Mouse (Mus musculus) midbrain, embryonic 14.5 days (tissue): ENCODE data around the gene Olfr1383. TPM values are rescaled to one million over a fixed set of nuclear protein-coding genes. Genes with fewer than 3 reads are reported as not detected.
A peak's percentile ranks its signal among the peaks of the same experiment; 100 is the strongest.
"Not testable (repeated sequence)": the region's sequence is repeated elsewhere in the genome, so short reads cannot be mapped to it uniquely, and the experiment has no call there.

ENCODE experiments used
- ATAC-seq: fragments of 200-750 bp; cut with Nextera tagmentation; 2 replicates; pipeline ENCODE4 v1.8.0; 2017; ENCODE audit warnings: moderate number of reproducible peaks, moderate library complexity; ENCODE audit not compliant: low FRiP score, low TSS enrichment
- DNase-seq: peaks from one replicate; pipeline ENCODE4 v3.0.0-alpha.2; 2015
- H3K27ac ChIP-seq: fragments of 300-500 bp; sonication (generic); replicated peaks from 2 replicates; pipeline ENCODE4 v1.5.1; 2014; ENCODE audit warnings: mild to moderate bottlenecking, low read depth, low read length, moderate library complexity
- H3K27me3 ChIP-seq: fragments of 300-500 bp; sonication (generic); 2 replicates; pipeline ENCODE4 v1.6.1; 2014; ENCODE audit warnings: low read length, control low read depth, mixed read lengths; ENCODE audit not compliant: control insufficient read depth, insufficient read depth
- H3K36me3 ChIP-seq: fragments of 300-500 bp; sonication (generic); 2 replicates; pipeline ENCODE4 v1.6.1; 2014; ENCODE audit warnings: low read length, control low read depth; ENCODE audit not compliant: control insufficient read depth, insufficient read depth
- H3K4me1 ChIP-seq: fragments of 300-500 bp; sonication (generic); 2 replicates; pipeline ENCODE4 v1.6.1; 2014; ENCODE audit warnings: mild to moderate bottlenecking, antibody characterized with exemption, low read length, control low read depth; ENCODE audit not compliant: control insufficient read depth, insufficient read depth
- H3K4me2 ChIP-seq: fragments of 300-500 bp; sonication (generic); 2 replicates; pipeline ENCODE4 v1.6.1; 2014; ENCODE audit warnings: mild to moderate bottlenecking, low read length, moderate library complexity
- H3K4me3 ChIP-seq: fragments of 300-500 bp; sonication (generic); replicated peaks from 2 replicates; pipeline ENCODE4 v1.5.1; 2014; ENCODE audit warnings: low read depth, low read length
- H3K9ac ChIP-seq: fragments of 300-500 bp; sonication (generic); replicated peaks from 2 replicates; pipeline ENCODE4 v1.6.1; 2014; ENCODE audit warnings: mild to moderate bottlenecking, low read length, moderate library complexity
- H3K9me3 ChIP-seq: fragments of 300-500 bp; sonication (generic); 2 replicates; pipeline ENCODE4 v1.6.1; 2016; ENCODE audit warnings: low read length, control low read depth, mixed read lengths; ENCODE audit not compliant: control insufficient read depth
- WGBS: fragments of 180-500 bp; shearing (Covaris S2); extraction: QIAGEN DNeasy Blood & Tissue Kit; methylation state at CpG from one replicate; pipeline ENCODE4 v1.1.7; 2014; 5-methylcytosine and 5-hydroxymethylcytosine counted together
- polyA plus RNA-seq: library from polyadenylated mRNA; unstranded; fragments of >200 nt; fragmentation: Nextera tagmentation; extraction: Ambion mirVana; gene quantifications from 2 replicates; pipeline ENCODE4 v1.2.1, GENCODE M21; 2014

Olfr1383 gene
- not detected in 2 replicates for polyA plus RNA-seq

DNA sequence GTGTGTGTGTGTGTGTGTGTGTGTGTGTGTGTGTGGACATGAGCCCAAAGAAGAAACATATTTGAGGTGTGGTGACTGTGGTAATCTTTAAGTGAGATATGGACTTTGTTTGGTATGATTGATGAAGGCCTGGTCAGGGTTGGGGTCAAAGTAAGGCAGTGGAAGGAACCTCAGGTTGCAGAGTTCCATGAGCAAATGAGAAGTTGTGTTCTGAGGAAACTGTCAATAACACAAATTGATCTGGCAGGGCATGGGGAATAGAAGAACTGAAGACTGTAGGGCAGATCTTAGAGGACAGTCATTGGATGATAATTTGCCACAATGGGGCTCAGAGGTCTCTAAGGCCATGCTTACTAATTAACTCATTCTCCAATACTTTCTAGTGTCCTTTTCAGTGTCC, at the start of gene Olfr1383:
Gene Olfr1383 (plus strand): TSS at position 301 of the 400 bp plus-strand sequence.
- H3K36me3 ChIP-seq: no peaks in the 10 kb centered on the region
- ATAC-seq: no peak
- H3K27me3 ChIP-seq: no peaks in the 10 kb centered on the region
- no peak within 1 kb of the TSS for H3K9ac ChIP-seq
- no peak within 1 kb of the TSS for H3K4me2 ChIP-seq
- no peak within 1 kb of the TSS for H3K27ac ChIP-seq
- H3K9me3 ChIP-seq: no peaks in the 10 kb centered on the region
- no peak within 1 kb of the TSS for H3K4me3 ChIP-seq
- no peaks in the 10 kb centered on the region for H3K4me1 ChIP-seq
- no peak for DNase-seq

DNA sequence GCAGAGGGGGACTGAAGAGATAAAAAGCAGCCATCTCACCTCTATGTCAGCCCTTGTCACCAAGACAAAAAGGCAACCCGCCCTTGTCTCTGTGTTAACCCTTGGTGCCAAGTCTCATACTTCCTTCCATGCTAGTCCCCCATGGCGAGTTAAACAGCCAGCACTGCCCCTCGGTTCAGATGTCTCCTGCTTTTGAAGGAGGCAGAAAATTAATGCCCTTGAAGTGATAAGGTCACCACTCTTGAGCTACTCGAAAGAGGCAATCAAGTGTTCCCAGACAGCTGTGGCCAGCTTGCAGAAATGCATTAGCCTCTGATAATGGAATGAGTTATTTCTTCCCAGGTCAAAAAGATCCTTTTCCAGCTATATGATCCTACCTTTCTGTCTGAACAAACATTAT, 33.5 kb upstream of the Olfr1383 start:
- 67% methylated on average over 4 of the region's 4 CpGs for WGBS
- Histone ChIP-seq H3K9me3 (no peaks in the 10 kb centered on the region), H3K4me2 (no peak overlapping the region), H3K36me3 (no peaks in the 10 kb centered on the region), H3K27me3 (no peaks in the 10 kb centered on the region), H3K4me1 (no peaks in the 10 kb centered on the region), H3K4me3 (no peak overlapping the region), H3K9ac (no peak overlapping the region), H3K27ac (no peak overlapping the region)
- DNase-seq (no peak), ATAC-seq (no peak)

DNA sequence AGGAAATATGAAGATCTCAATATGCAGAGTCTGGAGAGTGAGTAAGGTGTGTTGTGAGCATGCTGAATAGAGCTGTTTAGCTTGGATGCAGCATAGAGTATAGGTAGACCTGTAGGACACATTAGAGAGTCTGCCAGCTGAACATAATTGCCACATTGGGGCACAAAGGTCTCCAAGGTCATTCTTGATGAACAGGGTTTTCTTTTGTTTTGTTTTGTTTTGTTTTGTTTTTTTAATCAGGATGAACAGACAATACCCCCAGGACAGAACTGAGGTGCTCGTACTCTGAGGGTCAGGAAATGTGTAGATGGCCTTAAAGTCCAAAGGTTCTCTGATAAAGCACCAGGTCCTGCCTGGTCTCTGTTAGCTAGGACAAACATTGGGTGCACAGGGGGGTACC, 30.7 kb upstream of the Olfr1383 start, which contains the start of gene Olfr1385:
Gene Olfr1385 (plus strand): TSS at position 301 of the 400 bp plus-strand sequence.
- H3K4me3 ChIP-seq, H3K36me3 ChIP-seq, H3K4me1 ChIP-seq, DNase-seq, H3K27me3 ChIP-seq, H3K27ac ChIP-seq, H3K9me3 ChIP-seq, H3K9ac ChIP-seq, H3K4me2 ChIP-seq, ATAC-seq: not testable (repeated sequence)
- 88% methylated on average over 1 of the region's 1 CpGs for WGBS

DNA sequence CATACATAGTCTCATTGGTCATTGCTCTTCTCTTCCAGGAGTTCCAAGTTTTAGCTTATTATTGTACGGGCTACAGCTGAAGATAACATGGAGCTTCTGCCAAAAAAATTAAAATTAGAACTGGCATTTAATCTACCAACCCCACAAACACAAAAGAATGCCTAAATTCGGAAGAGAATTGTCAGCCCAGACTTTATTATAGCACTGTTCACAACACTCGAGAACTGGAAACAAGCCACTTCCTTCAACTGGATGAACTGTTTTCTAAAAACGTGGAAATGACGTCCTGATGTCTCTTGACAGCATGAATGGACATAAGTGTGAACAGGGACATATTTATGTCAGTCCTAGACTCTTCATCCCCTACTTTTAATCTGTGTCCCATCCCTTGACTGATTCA, 1.4 kb upstream of the Olfr1383 start:
- ATAC-seq: no peak
- Histone ChIP-seq H3K4me2 (no peak overlapping the region), H3K4me3 (no peak overlapping the region), H3K27me3 (no peaks in the 10 kb centered on the region), H3K36me3 (no peaks in the 10 kb centered on the region), H3K9me3 (no peaks in the 10 kb centered on the region), H3K4me1 (no peaks in the 10 kb centered on the region), H3K9ac (no peak overlapping the region), H3K27ac (no peak overlapping the region)
- WGBS: 78% methylated on average over 5 of the region's 5 CpGs
- DNase-seq: no peak

DNA sequence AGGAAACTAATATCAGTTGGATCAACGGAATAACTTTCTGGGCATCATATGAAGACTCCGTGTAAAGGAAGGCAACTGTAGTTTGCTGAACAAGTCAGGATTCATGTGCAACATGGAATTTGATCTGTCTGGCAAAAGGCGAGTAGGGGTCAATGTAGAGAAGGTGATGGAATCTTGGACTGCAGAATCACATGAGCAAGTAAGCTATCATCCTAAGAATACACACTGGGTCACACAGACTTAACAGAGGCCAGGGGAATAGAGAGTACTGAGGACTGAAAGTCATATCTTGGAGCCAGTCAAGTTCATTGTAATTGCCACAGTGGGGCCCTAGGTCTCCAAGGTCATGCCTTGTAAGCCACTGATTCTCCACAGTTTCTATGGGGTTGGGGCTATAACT, 8.5 kb downstream of the Olfr1383 start, which contains the start of gene Olfr1382:
Gene Olfr1382 (plus strand): TSS at position 301 of the 400 bp plus-strand sequence.
- Histone ChIP-seq H3K4me2 (no peak within 1 kb of the TSS), H3K27ac (no peak within 1 kb of the TSS), H3K27me3 (no peaks in the 10 kb centered on the region), H3K9ac (no peak within 1 kb of the TSS), H3K9me3 (no peaks in the 10 kb centered on the region), H3K4me3 (no peak within 1 kb of the TSS), H3K4me1 (no peaks in the 10 kb centered on the region), H3K36me3 (no peaks in the 10 kb centered on the region)
- WGBS: 85% methylated on average over 3 of the region's 3 CpGs
- no peak for DNase-seq
- ATAC-seq: no peak

DNA sequence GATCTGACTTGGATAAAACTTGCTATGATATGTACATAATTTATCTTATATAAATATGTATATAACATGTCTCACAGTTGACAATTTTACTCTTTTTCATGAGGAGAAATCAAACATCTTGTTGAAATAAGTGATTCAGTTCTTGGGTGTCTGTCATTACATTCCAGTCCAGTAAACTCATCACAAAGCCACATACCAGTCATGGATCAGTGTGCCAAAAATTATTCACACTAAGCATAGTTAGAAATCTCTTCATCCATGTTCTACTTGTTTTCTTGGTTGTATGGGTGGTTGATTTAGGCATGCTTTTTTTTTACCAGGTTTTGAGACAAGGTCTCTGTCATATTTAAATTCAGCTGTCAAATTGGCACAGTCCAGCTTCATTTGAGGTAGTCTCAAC, 13.3 kb downstream of the Olfr1383 start:
- Histone ChIP-seq H3K9ac (no peak overlapping the region), H3K27me3 (no peaks in the 10 kb centered on the region), H3K4me1 (no peaks in the 10 kb centered on the region), H3K36me3 (no peaks in the 10 kb centered on the region), H3K4me3 (no peak overlapping the region), H3K9me3 (no peaks in the 10 kb centered on the region), H3K4me2 (no peak overlapping the region), H3K27ac (no peak overlapping the region)
- DNase-seq (no peak), ATAC-seq (no peak)

DNA sequence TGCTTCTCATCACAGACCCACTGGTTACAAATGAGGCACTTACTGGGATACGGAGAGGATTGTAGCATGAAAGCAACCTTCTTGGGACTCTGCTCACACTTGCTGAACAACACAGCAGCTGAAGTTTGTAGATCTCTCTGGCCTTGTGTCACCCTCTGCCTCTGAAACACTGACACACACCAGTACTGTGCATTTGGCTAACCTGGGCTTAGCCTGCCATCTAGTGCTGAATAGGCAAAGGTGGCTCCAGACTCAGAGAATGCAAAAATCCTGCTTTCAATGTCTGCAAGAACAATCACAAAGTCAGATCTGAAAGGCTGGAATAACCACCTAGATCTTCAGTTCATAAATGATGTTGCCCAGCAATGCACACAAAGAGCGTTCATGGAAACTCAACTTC, 17.2 kb downstream of the Olfr1383 start:
- H3K27ac ChIP-seq: not testable (repeated sequence)

DNA sequence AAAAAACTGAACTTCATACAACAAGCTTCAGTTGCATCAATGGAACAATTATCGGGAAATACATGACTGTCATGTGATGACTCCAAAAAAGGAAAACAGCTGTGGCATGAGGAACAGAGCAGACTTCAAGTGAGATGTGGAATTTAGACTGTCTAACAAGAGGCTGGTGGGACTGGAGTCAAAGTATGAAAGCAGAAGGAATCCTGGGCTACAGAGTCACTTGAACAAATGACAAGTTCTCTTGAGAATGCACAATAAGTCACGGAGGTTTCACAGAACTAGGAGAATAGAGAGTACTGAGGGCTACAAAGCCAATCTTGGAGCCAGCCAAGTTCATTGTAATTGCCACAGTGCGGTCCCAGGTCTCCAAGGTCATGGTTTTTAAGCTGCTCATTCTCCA, 23.7 kb downstream of the Olfr1383 start, which contains the start of gene Olfr1381:
Gene Olfr1381 (plus strand): TSS at position 301 of the 400 bp plus-strand sequence.
- 45% methylated on average over 3 of the region's 3 CpGs for WGBS
- not testable (repeated sequence) for H3K36me3 ChIP-seq, H3K4me2 ChIP-seq, H3K27me3 ChIP-seq, H3K9ac ChIP-seq, DNase-seq, H3K4me1 ChIP-seq, H3K4me3 ChIP-seq, ATAC-seq, H3K27ac ChIP-seq, H3K9me3 ChIP-seq

More for the DNA sequence above, 17.2 kb downstream of the Olfr1383 start:
- H3K27me3 ChIP-seq, ATAC-seq, H3K9me3 ChIP-seq, H3K4me2 ChIP-seq, H3K9ac ChIP-seq, H3K4me3 ChIP-seq, H3K36me3 ChIP-seq, H3K4me1 ChIP-seq: not testable (repeated sequence)
- DNase-seq: peak; percentile 55
- 83% methylated on average over 2 of the region's 2 CpGs for WGBS

DNA sequence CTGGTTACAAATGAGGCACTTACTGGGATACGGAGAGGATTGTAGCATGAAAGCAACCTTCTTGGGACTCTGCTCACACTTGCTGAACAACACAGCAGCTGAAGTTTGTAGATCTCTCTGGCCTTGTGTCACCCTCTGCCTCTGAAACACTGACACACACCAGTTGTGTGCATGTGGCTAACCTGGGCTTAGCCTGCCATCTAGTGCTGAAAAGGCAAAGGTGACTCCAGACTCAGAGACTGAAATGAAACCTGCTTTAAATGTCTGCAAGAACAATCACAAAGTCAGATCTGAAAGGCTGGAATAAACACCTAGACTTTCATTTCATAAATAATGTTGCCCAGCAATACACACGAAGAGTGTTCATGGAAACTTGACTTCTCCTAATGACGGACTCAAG, 34.6 kb downstream of the Olfr1383 start:
- H3K9me3 ChIP-seq, H3K36me3 ChIP-seq, H3K4me2 ChIP-seq, H3K27me3 ChIP-seq, ATAC-seq, H3K4me3 ChIP-seq, H3K4me1 ChIP-seq, H3K9ac ChIP-seq, H3K27ac ChIP-seq: not testable (repeated sequence)
- DNase-seq: peak; percentile 25
- 82% methylated on average over 3 of the region's 3 CpGs for WGBS
